Mouse (Mus musculus) gastrocnemius, postnatal 14 days (tissue): ENCODE data around the gene Drc7. TPM values are rescaled to one million over a fixed set of nuclear protein-coding genes. Genes with fewer than 3 reads are reported as not detected.

ENCODE experiments used
- DNase-seq: peaks from one replicate; pipeline ENCODE4 v3.0.0; 2021; ENCODE audit warnings: mixed read lengths
- intact Hi-C: fragments of 180-260 bp; cut with DNase I; formaldehyde crosslinking; loops from one replicate; pipeline ENCODE4 v1.15.1; 2025; ENCODE audit warnings: low total_unique reads
- total RNA-seq, 2 experiments: library from RNA; stranded (reverse); gene quantifications; 2 replicates each; pipeline ENCODE4 v1.2.3; 2021

Gene Drc7
- total RNA-seq, 2 experiments from 2014 or later = not detected

- DNase-seq = no peak
- intact Hi-C loops = no loop called here
These were observed 1.5 kb downstream of the Drc7 start for GRCm38 (mm10) chr8:95056414-95056813.

- intact Hi-C loops = no loop called here
- DNase-seq = no peak
These were observed 3.8 kb downstream of the Drc7 start for GRCm38 (mm10) chr8:95058661-95059060.

GRCm38 (mm10) chr8:95059812-95060533 lies 5.1 kb downstream of the Drc7 start:
- intact Hi-C loops = no loop called here
- DNase-seq = no peak

GRCm38 (mm10) chr8:95064531-95064930 lies 9.6 kb downstream of the Drc7 start:
- intact Hi-C loops = no loop called here
- DNase-seq = no peak

GRCm38 (mm10) chr8:95067582-95067981 lies 12.7 kb downstream of the Drc7 start:
- intact Hi-C loops = no loop called here
- peak; percentile 54 for DNase-seq

- intact Hi-C loops = no loop called here
- DNase-seq = no peak
These were observed 20.6 kb downstream of the Drc7 start for GRCm38 (mm10) chr8:95075504-95075903.

GRCm38 (mm10) chr8:95076151-95076550 lies 21.2 kb downstream of the Drc7 start:
- DNase-seq = no peak
- intact Hi-C loops = no loop called here

- intact Hi-C loops = no loop called here
These were observed 23.2 kb downstream of the Drc7 start for GRCm38 (mm10) chr8:95078055-95078454.

GRCm38 (mm10) chr8:95079305-95079704 lies 24.4 kb downstream of the Drc7 start:
- DNase-seq = no peak
- intact Hi-C loops = no loop called here

More at GRCm38 (mm10) chr8:95078055-95078454, 23.2 kb downstream of the Drc7 start:
- no peak for DNase-seq

GRCm38 (mm10) chr8:95080381-95081341 lies 25.8 kb downstream of the Drc7 start, which contains the start of gene Katnb1:
Gene Katnb1, plus strand, starts transcription at chr8:95081186.
- peak; percentile 97 for DNase-seq
- intact Hi-C loops = no loop called here

- intact Hi-C loops = no loop called here
- DNase-seq = no peak
These were observed 26.7 kb downstream of the Drc7 start for GRCm38 (mm10) chr8:95081650-95082049.

- no peak for DNase-seq
- intact Hi-C loops = no loop called here
These were observed 29.4 kb downstream of the Drc7 start for GRCm38 (mm10) chr8:95084261-95084660.

GRCm38 (mm10) chr8:95084744-95085431 lies 30.0 kb downstream of the Drc7 start:
- no peak for DNase-seq
- intact Hi-C loops = no loop called here

- intact Hi-C loops = no loop called here
- no peak for DNase-seq
These were observed 30.7 kb downstream of the Drc7 start for GRCm38 (mm10) chr8:95085432-95086141.

- no peak for DNase-seq
- intact Hi-C loops = loop anchor here (10.0 kb wide), 1 partner anchor 149 kb away; no protein-coding TSS in a partner anchor
These were observed 38.7 kb downstream of the Drc7 start for GRCm38 (mm10) chr8:95093574-95093973.

- DNase-seq = peak; percentile 74
- intact Hi-C loops = loop anchor here (10.0 kb wide), 1 partner anchor 154 kb away; no protein-coding TSS in a partner anchor
These were observed 44.1 kb downstream of the Drc7 start for GRCm38 (mm10) chr8:95099009-95099408.

- no peak for DNase-seq
- intact Hi-C loops = loop anchor here (10.0 kb wide), 1 partner anchor 103 kb away; the partner anchor contains the start of gene Kifc3
These were observed 47.1 kb downstream of the Drc7 start for GRCm38 (mm10) chr8:95101972-95102371.

- no peak for DNase-seq
- intact Hi-C loops = loop anchor here (10.0 kb wide), 1 partner anchor 97 kb away; the partner anchor contains the start of gene Kifc3
These were observed 52.4 kb downstream of the Drc7 start for GRCm38 (mm10) chr8:95107306-95107705.

- no peak for DNase-seq
- intact Hi-C loops = no loop called here
These were observed 57.7 kb downstream of the Drc7 start for GRCm38 (mm10) chr8:95112594-95112993.
